Mouse (Mus musculus): ENCODE data around the gene Tectb. TPM values are rescaled to one million over a fixed set of nuclear protein-coding genes. Genes with fewer than 3 reads are reported as not detected.

Tectb gene
- polyA plus RNA-seq, 1 experiment from 2014 or later: 0.68 TPM

- H3K9me3 ChIP-seq (ENCODE audit: control insufficient read depth, low read length): no peaks in the 10 kb centered on the region
- H3K4me1 ChIP-seq (ENCODE audit: control insufficient read depth, insufficient read depth, low read length): no peaks in the 10 kb centered on the region
- no peaks in the 10 kb centered on the region for H3K36me3 ChIP-seq (ENCODE audit: control insufficient read depth, insufficient read depth, low read length)
- WGBS: 88% methylated on average over 21 of the region's 21 CpGs
- no peak overlapping the region for H3K27ac ChIP-seq (replicated peaks; ENCODE audit: low read depth, low read length)
- H3K9ac ChIP-seq (replicated peaks; ENCODE audit: low read length): no peak overlapping the region
- ATAC-seq (ENCODE audit: low FRiP score, low TSS enrichment) (no peak), DNase-seq (no peak)
- no peaks in the 10 kb centered on the region for H3K27me3 ChIP-seq (ENCODE audit: control insufficient read depth, insufficient read depth, low read length)
- no peak overlapping the region for H3K4me3 ChIP-seq (replicated peaks; ENCODE audit: low read depth, low read length)
- no peak overlapping the region for H3K4me2 ChIP-seq (ENCODE audit: low read length)
Observed at GRCm38 (mm10) chr19:55192254-55192945, 11.9 kb downstream of the Tectb start.

- Histone ChIP-seq H3K9me3 (ENCODE audit: control insufficient read depth, low read length) (no peaks in the 10 kb centered on the region), H3K4me1 (ENCODE audit: control insufficient read depth, insufficient read depth, low read length) (no peaks in the 10 kb centered on the region)
- no peak for ATAC-seq (ENCODE audit: low FRiP score, low TSS enrichment)
Observed at GRCm38 (mm10) chr19:55193717-55194394, 13.3 kb downstream of the Tectb start.

GRCm38 (mm10) chr19:55194520-55195170 is 14.1 kb downstream of the Tectb start:
- ATAC-seq (ENCODE audit: low FRiP score, low TSS enrichment) (no peak), DNase-seq (no peak)
- 88% methylated on average over 7 of the region's 7 CpGs for WGBS

More at GRCm38 (mm10) chr19:55193717-55194394, 13.3 kb downstream of the Tectb start:
- H3K4me2 ChIP-seq (ENCODE audit: low read length): no peak overlapping the region
- no peak overlapping the region for H3K4me3 ChIP-seq (replicated peaks; ENCODE audit: low read depth, low read length)
- 62% methylated on average over 11 of the region's 11 CpGs for WGBS
- no peaks in the 10 kb centered on the region for H3K27me3 ChIP-seq (ENCODE audit: control insufficient read depth, insufficient read depth, low read length)
- no peak overlapping the region for H3K9ac ChIP-seq (replicated peaks; ENCODE audit: low read length)
- no peaks in the 10 kb centered on the region for H3K36me3 ChIP-seq (ENCODE audit: control insufficient read depth, insufficient read depth, low read length)
- DNase-seq: no peak
- H3K27ac ChIP-seq (replicated peaks; ENCODE audit: low read depth, low read length): no peak overlapping the region

GRCm38 (mm10) chr19:55195574-55195973 is 15.0 kb downstream of the Tectb start:
- H3K9me3 ChIP-seq (ENCODE audit: control insufficient read depth, low read length): no peaks in the 10 kb centered on the region
- H3K27me3 ChIP-seq (ENCODE audit: control insufficient read depth, insufficient read depth, low read length): no peaks in the 10 kb centered on the region
- H3K27ac ChIP-seq (replicated peaks; ENCODE audit: low read depth, low read length): no peak overlapping the region
- H3K4me3 ChIP-seq (replicated peaks; ENCODE audit: low read depth, low read length): no peak overlapping the region
- DNase-seq: no peak
- no peak overlapping the region for H3K4me2 ChIP-seq (ENCODE audit: low read length)
- no peaks in the 10 kb centered on the region for H3K4me1 ChIP-seq (ENCODE audit: control insufficient read depth, insufficient read depth, low read length)
- no peak for ATAC-seq (ENCODE audit: low FRiP score, low TSS enrichment)
- H3K9ac ChIP-seq (replicated peaks; ENCODE audit: low read length): no peak overlapping the region
- 92% methylated on average over 3 of the region's 3 CpGs for WGBS
- no peaks in the 10 kb centered on the region for H3K36me3 ChIP-seq (ENCODE audit: control insufficient read depth, insufficient read depth, low read length)

More at GRCm38 (mm10) chr19:55194520-55195170, 14.1 kb downstream of the Tectb start:
- no peaks in the 10 kb centered on the region for H3K27me3 ChIP-seq (ENCODE audit: control insufficient read depth, insufficient read depth, low read length)
- no peaks in the 10 kb centered on the region for H3K9me3 ChIP-seq (ENCODE audit: control insufficient read depth, low read length)
- no peak overlapping the region for H3K4me2 ChIP-seq (ENCODE audit: low read length)
- no peak overlapping the region for H3K4me3 ChIP-seq (replicated peaks; ENCODE audit: low read depth, low read length)
- H3K4me1 ChIP-seq (ENCODE audit: control insufficient read depth, insufficient read depth, low read length): no peaks in the 10 kb centered on the region
- no peaks in the 10 kb centered on the region for H3K36me3 ChIP-seq (ENCODE audit: control insufficient read depth, insufficient read depth, low read length)
- H3K9ac ChIP-seq (replicated peaks; ENCODE audit: low read length): no peak overlapping the region
- H3K27ac ChIP-seq (replicated peaks; ENCODE audit: low read depth, low read length): no peak overlapping the region

GRCm38 (mm10) chr19:55198303-55198702 is 17.8 kb downstream of the Tectb start:
- no peak overlapping the region for H3K4me2 ChIP-seq (ENCODE audit: low read length)
- H3K4me3 ChIP-seq (replicated peaks; ENCODE audit: low read depth, low read length): no peak overlapping the region
- WGBS: 32% methylated on average over 5 of the region's 5 CpGs
- no peak overlapping the region for H3K9ac ChIP-seq (replicated peaks; ENCODE audit: low read length)
- peak; percentile 86 for DNase-seq
- H3K27ac ChIP-seq (replicated peaks; ENCODE audit: low read depth, low read length): no peak overlapping the region
- H3K27me3 ChIP-seq (ENCODE audit: control insufficient read depth, insufficient read depth, low read length): no peaks in the 10 kb centered on the region
- ATAC-seq (ENCODE audit: low FRiP score, low TSS enrichment): peak; percentile 27; the same call in 1 of the 2 replicates
- no peaks in the 10 kb centered on the region for H3K36me3 ChIP-seq (ENCODE audit: control insufficient read depth, insufficient read depth, low read length)
- H3K4me1 ChIP-seq (ENCODE audit: control insufficient read depth, insufficient read depth, low read length): no peaks in the 10 kb centered on the region
- no peaks in the 10 kb centered on the region for H3K9me3 ChIP-seq (ENCODE audit: control insufficient read depth, low read length)

GRCm38 (mm10) chr19:55206482-55207138 is 26.1 kb downstream of the Tectb start:
- 37% methylated on average over 8 of the region's 8 CpGs for WGBS
- H3K4me2 ChIP-seq (ENCODE audit: low read length): no peak overlapping the region
- H3K9me3 ChIP-seq (ENCODE audit: control insufficient read depth, low read length): no peaks in the 10 kb centered on the region

GRCm38 (mm10) chr19:55207205-55207604 is 26.7 kb downstream of the Tectb start:
- DNase-seq (peak; percentile 22), ATAC-seq (ENCODE audit: low FRiP score, low TSS enrichment) (no peak)
- Histone ChIP-seq H3K4me1 (ENCODE audit: control insufficient read depth, insufficient read depth, low read length) (no peaks in the 10 kb centered on the region), H3K36me3 (ENCODE audit: control insufficient read depth, insufficient read depth, low read length) (no peaks in the 10 kb centered on the region), H3K9ac (replicated peaks; ENCODE audit: low read length) (no peak overlapping the region), H3K4me2 (ENCODE audit: low read length) (no peak overlapping the region), H3K27ac (replicated peaks; ENCODE audit: low read depth, low read length) (no peak overlapping the region), H3K4me3 (replicated peaks; ENCODE audit: low read depth, low read length) (no peak overlapping the region), H3K27me3 (ENCODE audit: control insufficient read depth, insufficient read depth, low read length) (no peaks in the 10 kb centered on the region), H3K9me3 (ENCODE audit: control insufficient read depth, low read length) (no peaks in the 10 kb centered on the region)
- 56% methylated on average over 6 of the region's 6 CpGs for WGBS

More at GRCm38 (mm10) chr19:55206482-55207138, 26.1 kb downstream of the Tectb start:
- H3K4me1 ChIP-seq (ENCODE audit: control insufficient read depth, insufficient read depth, low read length): no peaks in the 10 kb centered on the region
- no peak overlapping the region for H3K27ac ChIP-seq (replicated peaks; ENCODE audit: low read depth, low read length)
- no peak overlapping the region for H3K9ac ChIP-seq (replicated peaks; ENCODE audit: low read length)
- H3K4me3 ChIP-seq (replicated peaks; ENCODE audit: low read depth, low read length): no peak overlapping the region
- DNase-seq (peak; percentile 87), ATAC-seq (ENCODE audit: low FRiP score, low TSS enrichment) (no peak; the same call in 1 of the 2 replicates)
- no peaks in the 10 kb centered on the region for H3K27me3 ChIP-seq (ENCODE audit: control insufficient read depth, insufficient read depth, low read length)
- H3K36me3 ChIP-seq (ENCODE audit: control insufficient read depth, insufficient read depth, low read length): no peaks in the 10 kb centered on the region

- no peak overlapping the region for H3K4me3 ChIP-seq (replicated peaks; ENCODE audit: low read depth, low read length)
- no peak overlapping the region for H3K27ac ChIP-seq (replicated peaks; ENCODE audit: low read depth, low read length)
- H3K9ac ChIP-seq (replicated peaks; ENCODE audit: low read length): no peak overlapping the region
- no peaks in the 10 kb centered on the region for H3K27me3 ChIP-seq (ENCODE audit: control insufficient read depth, insufficient read depth, low read length)
- no peaks in the 10 kb centered on the region for H3K4me1 ChIP-seq (ENCODE audit: control insufficient read depth, insufficient read depth, low read length)
- WGBS: 69% methylated on average over 25 of the region's 25 CpGs
- DNase-seq (no peak), ATAC-seq (ENCODE audit: low FRiP score, low TSS enrichment) (no peak)
- no peaks in the 10 kb centered on the region for H3K36me3 ChIP-seq (ENCODE audit: control insufficient read depth, insufficient read depth, low read length)
- H3K9me3 ChIP-seq (ENCODE audit: control insufficient read depth, low read length): no peaks in the 10 kb centered on the region
- H3K4me2 ChIP-seq (ENCODE audit: low read length): no peak overlapping the region
Observed at GRCm38 (mm10) chr19:55207746-55208538, 27.4 kb downstream of the Tectb start.
